Mouse (Mus musculus) kidney, adult 9 months (tissue): ENCODE results near the gene Tmem268.

ENCODE experiments used
- DNase-seq: peaks from one replicate; pipeline ENCODE4 v3.0.0; 2022

The Tmem268 gene

GRCm38 (mm10) chr4:63558407-63559081, at the start of gene Tmem268:
Gene Tmem268 (plus strand): TSS chr4:63558781.
- peak; percentile 78 for DNase-seq

GRCm38 (mm10) chr4:63512921-63513320, 45.7 kb upstream of the Tmem268 start:
- DNase-seq, result no peak

DNA sequence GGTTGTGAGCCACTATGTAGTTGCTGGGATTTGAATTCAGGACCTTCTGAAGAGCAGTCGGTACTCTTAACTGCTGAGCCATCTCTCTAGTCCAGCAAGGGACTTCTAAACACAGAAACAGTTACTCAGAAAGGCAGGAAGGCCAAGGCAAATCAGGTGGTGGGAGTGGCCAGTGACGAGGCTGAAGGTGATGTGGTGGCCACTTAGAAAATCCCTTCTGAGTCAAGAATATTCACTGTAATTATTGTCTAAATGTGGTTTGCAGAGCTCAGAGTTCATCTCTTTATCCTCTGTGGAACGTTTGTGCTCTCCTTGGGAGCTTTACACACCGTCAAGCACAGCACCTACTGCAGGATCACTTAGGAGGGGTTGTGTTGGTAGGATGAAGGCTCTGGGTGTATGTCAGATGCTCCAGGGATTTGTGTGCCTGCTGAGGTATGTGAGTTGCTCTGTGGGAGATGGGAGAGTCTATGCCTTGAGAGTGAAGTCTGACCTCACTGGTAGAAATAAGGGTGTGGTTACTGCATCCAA, 44.1 kb upstream of the Tmem268 start:
- DNase-seq, result peak; percentile 53

- DNase-seq, result no peak
These were observed 43.6 kb upstream of the Tmem268 start for GRCm38 (mm10) chr4:63515021-63515420.

- no peak for DNase-seq
These were observed 36.7 kb upstream of the Tmem268 start for GRCm38 (mm10) chr4:63521813-63522419.

DNA sequence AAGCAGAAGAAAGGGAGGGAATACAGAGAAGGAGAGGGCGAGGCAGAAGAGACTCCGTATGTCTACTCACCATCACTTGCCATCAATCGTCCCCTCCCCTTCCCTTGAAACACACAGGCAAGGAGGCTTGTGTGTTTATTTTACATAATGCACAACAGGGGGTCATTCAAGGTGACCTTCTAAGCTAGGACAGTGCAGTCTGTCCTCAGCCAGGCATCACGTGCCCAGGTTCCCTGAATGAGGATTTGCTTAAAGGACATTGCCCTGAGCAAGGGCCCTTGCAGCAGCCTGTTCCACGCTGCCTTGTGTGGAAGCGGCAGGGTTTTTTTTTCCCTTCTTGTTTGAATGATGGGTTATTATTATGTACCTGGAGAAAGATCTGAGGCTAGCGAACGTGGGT, 33.1 kb upstream of the Tmem268 start:
- DNase-seq, result peak; percentile 27

DNA sequence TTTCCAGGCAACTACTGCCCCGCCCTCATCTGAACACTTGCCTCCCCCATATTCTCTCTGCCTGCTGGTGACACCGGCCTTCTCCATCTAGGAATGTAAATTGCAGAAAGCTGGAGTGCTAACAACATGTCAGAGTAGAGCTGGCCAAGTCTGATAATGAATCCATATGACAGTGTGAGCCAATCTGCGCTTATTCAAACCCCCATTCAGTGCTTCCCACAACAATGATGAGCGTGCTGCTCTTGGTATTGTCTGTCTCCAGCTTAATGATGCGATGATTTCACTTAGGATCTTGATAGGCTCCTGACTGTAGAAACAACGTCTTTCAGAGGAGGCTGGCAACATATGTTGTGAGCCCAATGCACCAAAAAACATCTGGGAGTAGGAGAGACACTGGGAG, 29.6 kb upstream of the Tmem268 start:
- no peak for DNase-seq

- no peak for DNase-seq
These were observed 28.2 kb upstream of the Tmem268 start for GRCm38 (mm10) chr4:63530409-63530808.

DNA sequence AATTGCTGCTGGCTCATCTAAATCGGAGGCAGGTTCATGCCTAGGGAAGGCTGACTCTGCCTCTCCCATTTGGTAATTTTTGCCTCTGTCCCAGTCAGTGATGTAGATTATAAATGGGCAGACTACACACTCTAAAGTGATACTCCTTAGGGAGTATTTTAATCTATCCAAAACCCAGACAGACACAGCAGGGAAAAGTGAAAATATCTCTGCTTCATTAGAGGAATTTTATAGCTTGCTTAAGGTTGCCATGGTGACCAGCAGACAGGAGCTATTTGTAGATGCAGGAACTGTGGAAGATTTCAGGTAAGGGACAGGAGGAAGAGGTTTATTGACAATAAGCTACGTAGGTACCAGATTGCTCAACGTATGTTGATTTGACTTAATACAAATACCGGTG, 21.0 kb upstream of the Tmem268 start:
- no peak for DNase-seq

GRCm38 (mm10) chr4:63542209-63542608, 16.4 kb upstream of the Tmem268 start:
- DNase-seq, result no peak

- DNase-seq, result no peak
These were observed 14.7 kb upstream of the Tmem268 start for GRCm38 (mm10) chr4:63543746-63544493.

DNA sequence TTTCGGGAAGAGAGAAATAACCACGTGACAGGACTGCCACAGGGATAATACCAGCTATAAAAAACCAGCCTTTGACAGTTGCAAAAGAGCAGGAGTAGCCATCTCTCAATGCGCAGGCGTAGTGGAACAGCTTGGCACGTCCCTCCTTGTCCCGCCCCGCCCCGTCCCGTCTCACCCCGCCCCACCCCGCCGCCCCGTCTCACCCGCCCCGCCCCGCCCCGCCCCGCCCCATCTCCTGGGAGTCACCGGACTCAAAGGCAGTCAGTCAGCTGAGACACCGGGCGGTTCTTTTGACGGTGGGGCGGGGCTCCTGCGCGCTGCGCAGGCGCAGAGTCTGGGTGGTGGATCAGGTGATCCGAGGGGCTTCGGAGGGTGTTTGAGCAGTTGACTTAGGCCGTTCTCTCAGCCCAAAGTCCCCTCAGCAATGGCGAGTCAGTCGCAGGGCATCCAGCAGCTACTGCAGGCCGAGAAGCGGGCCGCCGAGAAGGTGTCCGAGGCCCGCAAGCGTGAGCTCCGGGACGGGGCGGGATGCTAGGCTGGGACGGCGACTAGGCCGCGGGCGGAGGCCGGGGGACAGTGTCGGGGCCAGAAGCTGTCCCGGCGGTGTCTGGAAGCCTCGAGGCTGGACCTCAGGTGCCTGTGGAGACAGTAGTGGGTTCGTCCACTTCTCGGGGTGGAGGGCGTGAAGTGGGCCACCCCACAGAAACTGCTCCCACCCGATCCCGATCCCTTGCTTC, 13.9 kb upstream of the Tmem268 start, which contains the start of gene Atp6v1g1:
Gene Atp6v1g1 (plus strand): TSS at position 279 of the 737 bp plus-strand sequence.
- DNase-seq, result peak; percentile 98

GRCm38 (mm10) chr4:63545231-63545958, 13.2 kb upstream of the Tmem268 start:
- DNase-seq, result no peak

- peak; percentile 76 for DNase-seq
These were observed 12.0 kb upstream of the Tmem268 start for GRCm38 (mm10) chr4:63546441-63547055.

- peak; percentile 34 for DNase-seq
These were observed 10.8 kb upstream of the Tmem268 start for GRCm38 (mm10) chr4:63547799-63548198.

DNA sequence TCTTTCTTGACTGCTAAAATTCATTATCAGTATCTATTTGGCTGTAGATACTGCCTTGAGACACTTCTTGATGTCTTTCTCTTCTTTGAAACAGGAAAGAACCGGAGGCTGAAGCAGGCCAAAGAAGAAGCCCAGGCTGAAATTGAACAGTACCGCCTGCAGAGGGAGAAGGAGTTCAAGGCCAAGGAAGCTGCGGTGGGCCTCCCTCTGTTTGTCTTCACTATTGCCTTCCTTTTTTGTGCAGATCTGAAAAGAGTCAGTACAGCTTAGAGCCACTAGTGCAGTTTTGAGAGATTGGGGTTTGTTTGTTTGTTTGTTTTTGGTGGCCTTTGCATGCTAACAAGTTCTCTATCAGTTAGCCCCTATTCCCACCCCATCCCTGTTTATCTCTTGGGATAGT, 10.1 kb upstream of the Tmem268 start:
- DNase-seq, result no peak

DNA sequence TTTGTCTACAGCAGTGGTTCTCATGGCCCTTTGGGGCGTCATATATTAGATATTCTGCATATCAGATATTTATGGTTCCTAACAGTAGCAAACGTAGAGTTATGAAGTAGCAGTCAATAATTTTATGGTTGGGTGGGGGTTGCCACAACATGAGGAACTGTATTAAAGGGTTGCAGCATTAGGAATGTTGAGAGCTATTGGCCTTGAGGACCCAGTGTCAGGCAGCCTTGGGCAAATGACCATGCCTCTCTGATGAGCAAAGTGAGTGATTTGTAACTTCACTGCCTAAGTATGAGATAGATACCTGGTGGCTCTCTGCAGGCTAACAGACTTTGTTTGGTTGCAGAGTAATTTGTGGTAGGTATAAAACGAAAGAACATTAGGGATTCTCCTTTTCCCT, 7.7 kb upstream of the Tmem268 start:
- no peak for DNase-seq

- DNase-seq, result no peak
These were observed 5.7 kb upstream of the Tmem268 start for GRCm38 (mm10) chr4:63552865-63553264.

DNA sequence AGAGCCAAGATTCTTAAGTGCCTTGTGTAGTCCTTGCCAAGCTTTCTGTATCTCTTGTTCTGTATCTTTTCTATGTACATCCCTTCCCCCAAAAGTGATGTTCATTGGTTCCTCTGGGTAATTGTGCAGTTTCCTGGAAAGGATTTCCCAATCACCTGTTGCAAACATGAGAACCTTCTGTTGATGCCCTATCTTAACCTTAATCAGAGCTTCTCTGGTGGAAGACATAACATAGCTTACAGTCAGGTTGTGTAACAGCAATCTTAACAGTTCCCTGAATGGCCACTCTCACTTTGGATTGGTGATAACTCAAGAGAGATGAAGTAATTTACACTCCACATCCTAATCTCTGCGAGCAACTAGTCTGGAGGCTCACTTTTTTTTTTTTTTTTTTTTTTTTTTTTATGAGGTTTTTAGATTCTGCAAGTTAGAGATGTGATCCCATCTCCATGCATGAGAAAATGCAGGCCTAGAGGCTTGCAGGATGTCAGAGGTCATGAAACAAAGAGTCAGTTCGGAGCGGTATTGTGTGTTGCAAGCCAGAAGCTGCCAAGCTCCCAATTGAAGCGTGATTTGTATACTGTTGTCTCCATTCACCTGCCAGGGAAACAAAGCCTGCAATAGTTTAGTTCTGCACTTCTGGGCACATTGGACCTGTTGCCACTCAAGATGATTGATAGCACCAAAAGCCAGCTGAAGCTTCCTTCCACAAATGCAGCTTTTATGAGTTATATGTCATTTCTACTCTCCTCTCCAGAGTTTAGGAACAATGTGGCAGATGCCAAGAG, 4.6 kb upstream of the Tmem268 start:
- DNase-seq, result no peak

GRCm38 (mm10) chr4:63554616-63555015, 4.0 kb upstream of the Tmem268 start:
- no peak for DNase-seq

DNA sequence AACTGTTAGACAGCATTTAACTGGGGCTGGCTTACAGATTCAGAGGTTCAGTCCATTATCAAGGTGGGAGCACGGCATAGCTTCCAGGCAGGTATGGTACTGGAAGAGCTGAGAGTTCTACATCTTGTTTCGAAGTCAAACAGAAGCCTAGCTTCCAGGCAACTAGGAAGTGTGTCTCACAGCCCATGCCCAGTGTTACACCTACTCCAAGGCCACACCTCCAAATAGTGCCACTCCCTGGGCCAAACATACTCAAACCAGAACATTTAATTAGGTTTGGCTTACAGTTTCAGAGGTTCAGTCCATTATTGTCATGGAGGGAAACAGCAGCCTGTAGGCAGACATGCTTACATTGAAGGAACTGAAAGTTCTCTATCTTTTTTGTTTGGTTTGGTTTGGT, 3.5 kb upstream of the Tmem268 start:
- DNase-seq, result no peak
